Mouse (Mus musculus) cerebellum, postnatal 36 days (tissue): ENCODE measurements around the gene Htt.
"Not testable (repeated sequence)": the region's sequence is repeated elsewhere in the genome, so short reads cannot be mapped to it uniquely, and the experiment has no call there.

Experiments
- DNase-seq, 2 experiments: peaks; one replicate each; pipeline ENCODE4 v3.0.0; 2021 to 2022; ENCODE audit warnings: mixed read lengths in 2 of 2

The Htt gene

GRCm38 (mm10) chr5:34761509-34761908 is at the start of gene Htt:
TSS of gene Htt (plus strand) at chr5:34761740.
- peak; percentile 97 to 98 for DNase-seq

DNA sequence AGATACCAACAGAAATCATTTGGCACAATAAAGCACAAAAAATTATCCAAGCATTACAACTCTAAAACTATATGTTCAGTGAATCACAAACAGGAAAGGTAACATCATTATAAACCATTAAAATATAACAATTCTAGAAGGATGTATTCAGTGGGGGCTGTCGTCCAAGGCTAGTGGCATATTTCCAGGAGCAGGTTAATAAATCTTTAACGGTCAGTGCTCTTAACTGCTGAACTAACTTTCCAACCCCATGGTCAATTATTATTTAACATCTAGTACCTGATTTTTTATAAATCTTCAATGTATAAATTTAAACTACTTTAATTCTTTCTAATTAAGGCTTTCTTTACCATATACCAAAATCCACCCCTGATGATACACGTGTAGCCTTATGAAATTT is 47.2 kb upstream of the Htt start:
- not testable (repeated sequence) for DNase-seq

DNA sequence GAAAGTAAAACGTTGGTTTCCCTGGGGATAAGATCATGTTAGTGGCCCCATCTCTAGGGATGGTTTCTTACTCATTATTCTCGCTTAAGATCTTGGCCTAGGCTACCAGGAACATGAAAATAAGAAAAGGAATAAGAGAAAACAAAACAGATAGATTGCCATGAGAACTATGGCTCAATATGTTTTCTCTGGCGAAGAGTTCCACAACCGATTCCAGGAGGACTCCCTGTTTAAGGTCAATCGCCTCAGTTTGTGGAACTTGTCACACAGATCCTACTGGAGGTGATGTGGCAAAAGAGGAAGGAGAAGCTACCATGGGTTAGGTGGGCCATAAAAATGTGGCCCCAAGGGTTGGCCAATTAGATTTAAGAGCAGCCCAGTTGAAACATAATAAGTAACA is 46.7 kb upstream of the Htt start:
- DNase-seq, result no peak

- DNase-seq, result peak; percentile 7 to 8
Observed at GRCm38 (mm10) chr5:34729141-34729540, 32.4 kb upstream of the Htt start.

DNA sequence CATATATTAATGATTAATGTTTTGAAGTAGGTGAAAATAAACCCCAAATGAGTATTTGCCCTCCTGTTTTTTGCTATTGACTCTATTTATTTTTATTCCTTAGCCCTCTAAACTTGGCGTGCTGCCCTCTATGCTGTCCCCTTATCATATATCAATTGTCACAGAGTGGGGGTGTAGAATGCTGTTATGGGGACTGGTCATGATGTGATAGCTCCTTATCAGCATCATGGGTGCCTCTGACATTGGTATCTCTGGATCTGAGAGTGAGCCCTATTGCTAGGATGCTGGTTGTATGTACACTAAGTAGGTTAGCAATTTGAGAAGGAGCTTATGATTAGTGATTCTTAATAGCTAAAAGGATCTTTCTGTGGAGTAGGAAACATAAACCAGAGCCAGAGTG is 31.3 kb upstream of the Htt start:
- DNase-seq, result no peak

DNA sequence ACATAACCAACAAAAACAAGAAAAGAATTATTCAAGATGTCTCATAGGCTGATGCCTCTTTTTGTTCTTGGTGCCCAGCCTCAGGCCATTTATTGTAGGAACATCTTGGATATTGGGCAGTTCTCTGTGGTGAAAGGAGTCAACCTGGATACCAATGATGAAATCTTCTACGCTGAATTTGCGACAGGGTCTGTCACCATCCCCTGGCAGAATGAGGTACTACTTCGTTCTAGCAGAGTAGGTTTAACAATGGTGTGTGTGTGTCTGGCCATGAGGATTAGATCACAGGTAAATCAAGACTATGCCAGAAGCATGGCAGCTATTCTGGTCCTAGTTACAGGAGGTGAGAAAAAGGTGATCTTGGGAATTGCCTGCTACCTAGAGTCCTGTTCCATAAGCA is 10.1 kb upstream of the Htt start:
- no peak for DNase-seq

DNA sequence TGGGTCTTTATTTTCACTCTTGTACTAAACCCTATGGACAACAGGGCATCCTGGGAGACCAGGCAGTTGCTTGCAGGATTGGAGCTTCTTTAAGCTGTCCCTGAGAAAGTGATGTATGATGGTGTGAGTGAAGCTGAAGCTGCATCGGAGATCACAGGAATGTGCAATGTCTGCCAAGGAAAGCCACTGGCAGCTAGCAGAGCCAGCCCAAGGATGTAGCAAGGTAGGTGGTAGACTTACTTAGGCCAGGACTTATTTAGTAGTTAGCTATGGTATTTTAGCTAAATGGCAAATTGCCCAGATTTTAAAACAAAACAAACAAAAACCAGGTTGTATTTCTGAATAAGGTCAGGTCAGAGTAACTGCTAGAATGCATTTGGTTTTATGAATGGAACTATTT is 2.8 kb upstream of the Htt start:
- DNase-seq, result no peak

DNA sequence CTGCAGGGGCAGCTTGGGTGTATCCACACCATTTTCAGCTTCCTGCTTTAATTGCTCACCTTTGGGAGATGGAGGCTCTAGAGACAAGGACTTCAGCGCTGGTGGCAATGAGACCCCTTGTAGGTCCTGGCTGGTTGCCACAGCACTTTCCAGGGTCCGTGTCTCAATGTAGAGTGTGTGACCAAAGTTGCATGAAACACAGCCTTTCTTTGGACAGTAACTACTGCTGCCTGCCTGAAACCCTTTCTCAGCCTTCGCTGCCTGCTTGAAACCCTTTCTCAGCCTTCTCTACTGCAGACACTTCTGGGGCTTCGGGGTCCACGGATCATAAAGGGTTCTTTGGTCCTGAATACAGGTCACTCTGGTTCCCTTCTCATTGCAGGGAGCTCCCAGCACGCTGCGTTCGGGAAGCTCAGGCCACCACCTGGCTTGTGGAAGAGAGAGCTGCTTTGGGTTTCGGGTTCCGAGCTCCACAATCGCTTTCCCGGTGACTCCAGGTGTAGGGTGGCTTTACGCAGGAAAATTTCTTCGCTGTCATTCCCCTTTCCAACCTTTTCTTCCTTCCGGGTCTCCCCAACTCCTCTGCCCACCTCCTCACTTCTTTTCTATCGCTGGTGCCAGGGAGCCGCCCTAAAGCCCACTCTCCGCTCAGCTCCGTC is 561 bp upstream of the Htt start:
- peak in 1 of 2 experiments; percentile 29 for DNase-seq

GRCm38 (mm10) chr5:34761934-34762611 is 533 bp downstream of the Htt start:
- peak; percentile 55 to 57 for DNase-seq

DNA sequence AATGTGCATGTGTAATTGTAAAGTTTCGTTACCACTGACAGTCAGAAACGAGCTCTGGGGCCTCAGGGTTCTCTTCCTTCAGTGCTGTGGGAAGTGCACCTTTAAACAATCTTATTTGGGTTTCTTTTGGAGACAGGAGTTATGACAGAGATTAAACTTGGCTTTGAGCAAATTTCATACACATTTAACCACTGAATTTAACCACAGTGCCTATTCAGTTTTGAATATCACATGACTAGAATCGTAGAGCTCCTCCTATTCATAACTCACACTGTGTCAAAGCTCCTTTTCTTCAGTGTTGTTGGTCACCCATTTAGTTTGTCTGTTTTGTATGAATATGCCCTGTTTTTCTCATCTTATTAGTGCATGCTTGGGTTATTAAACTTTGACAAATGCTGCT is 10.3 kb downstream of the Htt start:
- DNase-seq, result no peak

- no peak for DNase-seq
Observed at GRCm38 (mm10) chr5:34772696-34773245, 11.2 kb downstream of the Htt start.

- no peak for DNase-seq
Observed at GRCm38 (mm10) chr5:34773392-34773791, 11.9 kb downstream of the Htt start.

GRCm38 (mm10) chr5:34785027-34785426 is 23.5 kb downstream of the Htt start:
- DNase-seq, result no peak

DNA sequence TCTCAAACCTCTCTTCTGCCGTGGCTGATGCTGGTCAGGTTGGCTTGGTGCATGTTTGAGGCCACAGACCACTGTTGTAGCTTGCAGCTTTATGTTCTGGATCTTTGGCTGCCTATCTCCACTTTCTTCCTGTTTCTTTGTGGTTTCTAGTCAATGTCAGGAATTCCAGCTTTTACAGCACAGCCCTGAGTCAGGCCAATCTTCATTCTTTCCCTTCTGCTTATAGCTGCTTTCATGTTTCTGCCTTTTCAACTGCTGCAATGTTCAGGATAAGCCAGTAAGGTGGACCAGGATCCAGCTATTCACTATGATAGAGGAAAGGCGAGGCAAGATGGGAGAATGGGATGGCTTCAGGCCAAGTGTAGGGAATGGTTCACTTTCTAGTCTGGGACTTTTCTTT is 29.6 kb downstream of the Htt start:
- DNase-seq, result no peak

DNA sequence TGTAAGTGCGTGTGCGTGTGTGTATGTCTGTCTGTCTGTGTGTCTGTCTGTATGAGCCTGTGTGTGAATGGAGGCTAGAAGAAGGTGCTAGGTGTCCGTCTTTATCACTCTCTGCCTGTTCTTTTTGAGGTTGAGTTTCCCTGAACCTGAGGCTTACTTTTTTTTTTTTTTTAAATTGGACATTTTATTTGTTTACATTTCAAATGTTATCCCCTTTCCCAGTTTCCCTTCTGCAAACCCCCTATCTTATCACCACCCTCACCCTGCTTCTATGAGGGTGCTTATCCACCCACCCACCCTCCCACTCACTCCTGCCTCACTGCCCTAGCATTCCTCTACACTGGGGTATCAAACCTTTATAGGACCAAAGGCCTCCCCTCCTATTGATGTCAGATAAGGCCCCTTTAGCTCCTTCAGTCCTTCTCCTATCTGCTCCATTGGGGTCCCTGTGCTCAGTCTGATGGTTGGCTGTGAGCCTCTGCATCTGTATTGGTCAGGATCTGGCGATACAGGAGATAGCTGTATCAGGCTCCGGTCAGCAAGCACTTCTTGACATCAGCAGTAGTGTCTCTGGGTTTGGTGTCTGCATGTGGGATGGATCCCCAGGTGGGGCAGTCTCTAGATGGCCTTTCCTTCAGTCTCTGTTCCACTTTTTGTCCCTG is 38.9 kb downstream of the Htt start:
- DNase-seq, result no peak

- DNase-seq, result no peak
Observed at GRCm38 (mm10) chr5:34806038-34806437, 44.5 kb downstream of the Htt start.

DNA sequence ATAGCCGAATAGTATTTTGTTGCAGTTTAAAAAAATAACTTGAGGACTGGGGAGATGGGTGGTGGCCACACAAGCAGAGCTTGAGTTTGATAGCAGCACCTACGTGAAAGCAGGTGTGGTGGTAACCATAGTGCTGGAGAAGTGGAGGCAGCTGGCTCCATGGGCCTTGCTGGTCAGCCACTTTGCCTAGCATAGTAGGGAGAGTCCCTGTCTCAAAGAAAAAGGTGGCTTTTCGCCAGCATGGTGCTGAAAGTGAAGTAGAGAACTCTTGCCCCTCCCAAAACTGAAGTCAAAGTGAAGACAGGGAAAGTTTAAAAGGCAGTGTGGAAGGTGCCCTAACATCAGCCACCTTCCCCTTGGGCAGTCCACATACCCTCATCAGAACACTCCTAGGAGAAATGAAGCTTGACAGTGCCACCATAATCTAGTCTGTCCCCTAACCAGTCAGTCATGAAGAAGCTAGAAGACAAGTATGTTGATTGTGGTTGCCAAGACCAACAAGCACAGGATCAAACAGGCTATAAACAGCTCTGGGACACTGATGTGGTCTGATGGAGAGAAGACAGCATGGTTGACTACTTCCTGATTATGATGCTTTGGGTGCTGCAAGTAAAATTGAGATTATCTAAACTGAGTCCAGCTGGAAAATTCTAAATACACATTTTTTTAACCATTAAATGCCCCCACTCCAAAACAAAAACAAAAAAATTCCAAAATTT is 61.0 kb downstream of the Htt start:
- no peak for DNase-seq

DNA sequence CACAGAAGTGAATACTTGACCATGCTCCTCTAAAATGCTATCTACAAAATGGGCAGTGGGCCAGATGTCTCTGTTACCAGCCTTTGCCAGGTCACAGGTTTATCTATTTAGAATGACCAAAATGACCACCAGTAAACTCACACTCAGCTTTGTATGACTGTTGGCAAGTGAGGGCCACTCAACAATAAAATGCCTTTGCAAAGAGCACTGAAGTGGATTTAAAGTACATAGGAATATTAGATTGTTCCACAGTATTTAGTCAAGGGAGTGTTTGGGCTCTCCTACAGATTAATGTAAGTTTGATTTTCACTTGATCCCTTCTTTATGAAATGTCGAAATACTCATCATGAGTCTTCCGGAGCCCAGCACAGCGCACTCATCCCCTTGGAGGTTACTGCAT is 92.5 kb downstream of the Htt start:
- no peak for DNase-seq

DNA sequence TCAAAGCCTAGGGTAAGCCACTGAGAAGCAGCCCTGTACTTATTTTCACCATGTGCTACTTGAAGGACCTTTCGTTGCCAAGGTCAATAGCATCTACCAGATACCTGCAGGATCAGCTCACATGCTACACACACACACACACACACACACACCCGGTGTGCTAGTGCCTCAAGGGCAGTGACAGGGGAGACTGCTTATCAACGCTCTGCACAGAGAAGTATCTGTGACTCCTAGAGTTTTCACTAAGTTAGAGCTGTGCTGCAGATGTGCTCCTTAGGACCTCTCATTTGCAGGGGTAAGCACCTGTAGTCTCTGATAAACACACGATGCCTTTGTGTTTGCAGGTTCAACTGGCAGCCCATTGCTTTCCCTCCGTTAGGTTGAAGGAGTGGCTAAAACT is 103.8 kb downstream of the Htt start:
- no peak for DNase-seq

GRCm38 (mm10) chr5:34880307-34880706 is 118.8 kb downstream of the Htt start:
- not testable (repeated sequence) for DNase-seq

- DNase-seq, result no peak
Observed at GRCm38 (mm10) chr5:34881023-34881422, 119.5 kb downstream of the Htt start.

- no peak for DNase-seq
Observed at GRCm38 (mm10) chr5:34885250-34885649, 123.7 kb downstream of the Htt start.

DNA sequence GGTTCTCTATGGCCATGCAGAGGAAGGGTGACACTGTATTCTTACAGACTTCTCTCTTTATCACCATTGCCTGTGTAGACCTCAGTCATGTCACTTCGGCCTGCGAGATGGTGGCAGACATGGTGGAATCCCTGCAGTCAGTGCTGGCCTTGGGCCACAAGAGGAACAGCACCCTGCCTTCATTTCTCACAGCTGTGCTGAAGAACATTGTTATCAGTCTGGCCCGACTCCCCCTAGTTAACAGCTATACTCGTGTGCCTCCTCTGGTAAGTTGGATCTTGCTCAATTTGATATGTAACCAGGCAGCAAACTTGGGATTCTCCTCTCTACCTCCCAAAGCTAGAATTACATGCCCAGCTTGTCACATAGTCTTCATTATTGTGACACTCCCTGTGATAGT is 127.7 kb downstream of the Htt start:
- no peak for DNase-seq
